Mouse (Mus musculus): ENCODE data around the gene Glrx2. TPM values are rescaled to one million over a fixed set of nuclear protein-coding genes. Genes with fewer than 3 reads are reported as not detected.
A peak's percentile ranks its signal among the peaks of the same experiment; 100 is the strongest.

The Glrx2 gene
- polyA plus RNA-seq, 1 experiment from 2014 or later = 85.2 TPM

DNA sequence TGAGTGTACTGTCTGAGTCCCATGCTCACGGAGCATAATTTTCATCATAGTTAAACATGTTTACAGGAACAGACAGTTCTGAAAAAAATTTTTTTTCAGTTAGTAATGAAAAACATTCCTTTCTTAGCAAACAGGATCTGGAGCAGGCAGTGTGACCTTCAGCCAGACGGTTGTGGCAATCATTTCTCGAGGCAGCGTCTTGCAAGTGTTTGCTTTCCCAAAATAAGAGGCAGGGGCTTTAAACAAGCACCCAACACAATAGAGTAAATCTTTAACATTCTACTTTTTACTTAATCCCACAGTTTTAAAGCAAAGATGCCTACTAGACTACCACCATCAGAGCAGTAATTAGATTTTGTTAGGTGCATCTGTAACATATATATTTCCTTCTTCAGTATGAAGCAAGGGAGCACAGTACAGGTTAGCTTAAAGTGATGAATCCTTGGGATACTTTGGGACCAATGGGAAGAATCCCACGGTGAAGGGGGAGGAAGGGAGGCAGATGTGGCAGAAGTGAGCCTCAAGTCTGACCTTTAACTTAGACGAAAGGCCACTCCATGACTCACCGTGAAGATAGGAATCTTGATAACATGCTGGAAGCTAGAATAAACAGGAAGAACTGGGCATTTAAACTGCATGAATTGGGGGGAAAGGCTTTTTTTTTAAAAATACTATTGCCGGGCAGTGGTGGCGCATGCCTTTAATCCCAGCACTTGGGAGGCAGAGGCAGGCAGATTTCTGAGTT is 11.7 kb downstream of the Glrx2 start:
- WGBS = 61% methylated on average over 9 of the region's 9 CpGs
- no peaks in the 10 kb centered on the region for H3K36me3 ChIP-seq
- H3K27me3 ChIP-seq (ENCODE audit: insufficient read depth, poor library complexity, severe bottlenecking) = no peaks in the 10 kb centered on the region
- H3K27ac ChIP-seq = no peak overlapping the region
- H3K4me3 ChIP-seq = no peak overlapping the region
- DNase-seq (ENCODE audit: low spot score) = no peak
- no peaks in the 10 kb centered on the region; the same call in 1 of the 2 replicates for H3K4me1 ChIP-seq
- H3K9me3 ChIP-seq = no peaks in the 10 kb centered on the region

DNA sequence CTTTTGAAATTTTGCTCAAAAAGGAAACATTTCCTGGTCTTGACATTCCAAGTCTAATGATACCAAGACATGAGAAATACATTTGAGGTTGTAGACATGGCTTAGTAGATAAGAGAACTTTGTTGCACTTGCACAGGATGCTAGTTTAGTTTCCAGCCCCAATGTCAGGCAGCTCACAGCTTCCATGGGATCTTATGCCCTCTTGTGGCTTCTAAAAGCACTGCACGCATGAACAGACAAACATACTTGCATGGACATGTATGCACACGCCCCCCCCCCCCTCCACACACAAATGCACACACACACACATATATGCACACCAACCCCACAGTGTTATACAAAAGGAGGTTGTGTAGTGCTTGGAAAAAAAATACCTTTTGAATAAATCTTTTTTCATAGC is 14.8 kb downstream of the Glrx2 start:
- no peaks in the 10 kb centered on the region for H3K36me3 ChIP-seq
- H3K9me3 ChIP-seq = no peaks in the 10 kb centered on the region
- no peaks in the 10 kb centered on the region for H3K27me3 ChIP-seq (ENCODE audit: insufficient read depth, poor library complexity, severe bottlenecking)
- peak; percentile 31 for DNase-seq (ENCODE audit: low spot score)
- WGBS = 64% methylated on average over 2 of the region's 2 CpGs
- H3K4me1 ChIP-seq = no peaks in the 10 kb centered on the region
- H3K4me3 ChIP-seq = no peak overlapping the region
- no peak overlapping the region for H3K27ac ChIP-seq

DNA sequence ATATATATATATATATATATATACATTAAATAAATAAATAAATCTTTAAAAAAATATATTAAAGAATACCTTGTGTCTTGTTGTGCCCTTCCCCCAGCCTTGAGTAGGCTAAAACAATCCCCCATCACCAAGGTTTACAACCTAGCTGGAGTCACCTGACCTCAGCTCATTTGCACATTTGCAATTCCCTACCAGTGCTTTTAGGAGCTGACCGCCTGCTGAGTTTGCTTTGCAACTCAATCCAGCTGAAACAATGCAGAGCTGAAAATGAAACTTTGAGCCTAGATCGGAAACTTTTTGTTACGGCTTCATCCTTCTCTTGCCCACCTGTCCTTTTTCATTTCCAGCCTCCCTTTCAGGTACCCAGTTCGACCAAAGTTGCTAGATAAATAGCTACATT is 15.6 kb downstream of the Glrx2 start:
- no peaks in the 10 kb centered on the region for H3K36me3 ChIP-seq
- no peaks in the 10 kb centered on the region for H3K27me3 ChIP-seq (ENCODE audit: insufficient read depth, poor library complexity, severe bottlenecking)
- 64% methylated on average over 4 of the region's 4 CpGs for WGBS
- H3K4me3 ChIP-seq = no peak overlapping the region
- no peaks in the 10 kb centered on the region for H3K4me1 ChIP-seq
- no peak for DNase-seq (ENCODE audit: low spot score)
- no peak overlapping the region for H3K27ac ChIP-seq
- no peaks in the 10 kb centered on the region for H3K9me3 ChIP-seq

DNA sequence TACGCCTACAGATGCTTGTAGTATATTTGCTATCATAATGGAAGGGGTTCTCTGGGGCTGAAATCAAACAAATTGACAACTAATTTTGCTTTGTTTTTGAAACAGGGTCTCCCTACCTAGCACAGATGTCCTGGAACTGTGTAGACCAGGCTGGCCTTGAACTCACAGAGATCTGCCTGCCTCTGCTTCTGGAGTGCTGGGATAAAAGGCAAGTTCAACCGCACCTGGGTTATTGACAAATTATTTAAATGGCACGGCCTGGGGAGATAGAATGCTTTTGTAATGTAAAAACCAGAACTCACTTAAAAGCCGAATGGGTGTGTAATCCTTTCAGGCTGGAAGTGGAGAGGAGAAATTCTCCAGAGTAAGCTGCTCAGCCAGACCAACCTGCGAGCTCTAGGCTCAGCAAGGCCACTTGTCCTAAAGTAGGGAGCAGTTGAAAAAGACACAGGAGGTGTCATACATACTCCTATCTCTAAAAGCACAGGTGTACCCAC is 17.8 kb downstream of the Glrx2 start:
- no peak for DNase-seq (ENCODE audit: low spot score)
- 72% methylated on average over 5 of the region's 5 CpGs for WGBS
- Histone ChIP-seq H3K9me3 (no peaks in the 10 kb centered on the region), H3K4me1 (no peaks in the 10 kb centered on the region), H3K4me3 (no peak overlapping the region), H3K36me3 (no peaks in the 10 kb centered on the region), H3K27me3 (ENCODE audit: insufficient read depth, poor library complexity, severe bottlenecking) (no peaks in the 10 kb centered on the region), H3K27ac (no peak overlapping the region)

DNA sequence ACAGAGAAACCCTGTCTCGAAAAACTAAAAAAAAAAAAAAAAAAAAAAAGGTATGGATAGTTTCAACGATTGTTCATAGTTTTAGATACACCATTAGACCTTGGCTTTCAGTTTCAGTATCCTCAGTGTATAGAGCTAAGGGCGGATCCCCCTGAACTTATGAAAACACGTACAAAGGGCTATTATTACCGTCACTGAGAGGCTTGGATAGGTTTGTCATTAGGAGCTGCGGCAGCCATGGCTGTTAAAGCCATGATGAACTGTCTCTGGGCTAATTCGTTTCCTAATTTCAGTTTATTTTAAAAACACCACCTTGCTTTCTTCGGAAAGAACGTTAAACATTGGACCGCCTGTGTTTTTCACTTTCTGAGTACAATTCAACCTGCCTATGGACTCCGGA is 22.7 kb downstream of the Glrx2 start:
- WGBS = 32% methylated on average over 11 of the region's 11 CpGs
- H3K9me3 ChIP-seq = no peaks in the 10 kb centered on the region
- peaks cover 15% of the 10 kb centered on the region; the same call in 1 of the 2 replicates for H3K36me3 ChIP-seq
- DNase-seq (ENCODE audit: low spot score) = no peak
- H3K27ac ChIP-seq = peak overlapping the region; percentile 93
- peak overlapping the region; percentile 76 for H3K4me3 ChIP-seq
- H3K4me1 ChIP-seq = no peaks in the 10 kb centered on the region
- no peaks in the 10 kb centered on the region for H3K27me3 ChIP-seq (ENCODE audit: insufficient read depth, poor library complexity, severe bottlenecking)

DNA sequence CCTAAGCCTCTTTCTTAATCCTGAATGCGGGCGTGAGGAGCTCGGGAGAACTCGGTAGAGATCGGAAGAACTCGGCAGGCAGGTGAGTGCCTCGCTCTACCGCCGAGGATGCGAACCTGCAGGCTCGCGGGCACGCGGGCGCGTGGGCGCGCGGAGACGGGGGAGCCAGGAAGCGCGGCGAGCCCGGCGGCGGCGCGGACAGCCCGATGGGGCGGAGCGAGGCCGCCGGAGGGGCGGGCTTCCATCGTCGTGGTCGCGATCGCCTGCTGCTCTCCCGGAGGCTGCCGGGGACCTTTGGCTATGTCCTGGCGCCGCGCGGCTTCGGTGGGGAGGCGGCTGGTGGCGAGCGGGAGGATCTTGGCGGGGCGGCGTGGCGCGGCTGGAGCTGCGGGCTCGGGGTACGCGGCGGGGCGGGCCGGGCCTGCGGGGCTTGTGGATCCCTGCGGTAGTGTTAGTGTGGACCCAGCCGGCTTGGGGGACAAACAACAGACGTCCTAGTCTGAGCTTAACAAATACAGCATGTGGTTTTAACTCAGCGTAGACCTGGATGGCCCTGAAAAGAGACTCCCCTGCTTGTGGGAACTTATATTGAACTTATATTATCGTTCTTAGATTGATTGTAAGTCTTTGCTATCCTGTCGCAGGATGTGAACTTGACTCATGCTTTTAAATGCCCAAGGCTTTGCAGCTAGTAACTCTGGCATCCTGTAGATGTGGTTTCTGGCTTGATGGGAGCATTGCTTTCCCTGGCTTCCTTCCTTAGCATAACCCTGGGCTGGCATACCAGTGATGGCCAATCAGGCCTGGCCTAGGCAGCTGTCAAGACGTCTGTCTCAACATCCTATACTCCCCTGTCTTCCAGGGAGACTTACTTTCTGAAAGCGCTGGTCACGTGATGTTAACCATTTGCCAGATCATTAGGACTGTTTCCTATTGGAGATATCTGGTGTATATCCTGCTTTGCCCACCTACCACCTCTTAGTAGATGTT is 23.5 kb downstream of the Glrx2 start:
- no peaks in the 10 kb centered on the region for H3K9me3 ChIP-seq
- H3K4me3 ChIP-seq = peak overlapping the region; percentile 76
- no peaks in the 10 kb centered on the region for H3K27me3 ChIP-seq (ENCODE audit: insufficient read depth, poor library complexity, severe bottlenecking)
- under 1% methylated on average over 69 of the region's 71 CpGs for WGBS
- H3K4me1 ChIP-seq = no peaks in the 10 kb centered on the region
- peak; percentile 91 for DNase-seq (ENCODE audit: low spot score)
- H3K36me3 ChIP-seq = peaks cover 18% of the 10 kb centered on the region; the same call in 1 of the 2 replicates
- H3K27ac ChIP-seq = peak overlapping the region; percentile 93

DNA sequence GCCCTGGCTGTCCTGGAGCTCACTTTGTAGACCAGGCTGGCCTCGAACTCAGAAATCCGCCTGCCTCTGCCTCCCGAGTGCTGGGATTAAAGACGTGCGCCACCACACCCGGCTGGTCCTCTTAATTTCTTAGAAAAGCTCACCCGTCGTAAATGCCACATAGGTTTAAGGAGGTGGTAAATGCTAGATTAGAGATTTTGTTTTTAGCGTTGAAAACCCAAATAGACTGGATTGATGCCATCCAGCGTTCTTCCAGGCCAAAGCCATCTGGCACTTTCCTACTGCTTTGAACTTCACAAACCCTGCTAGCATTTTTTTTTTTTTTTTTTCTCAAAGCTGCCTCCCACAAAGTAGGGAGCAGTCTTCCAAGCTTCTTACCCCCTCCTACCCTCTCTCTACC is 24.4 kb downstream of the Glrx2 start:
- 90% methylated on average over 10 of the region's 10 CpGs for WGBS
- no peaks in the 10 kb centered on the region for H3K4me1 ChIP-seq

DNA sequence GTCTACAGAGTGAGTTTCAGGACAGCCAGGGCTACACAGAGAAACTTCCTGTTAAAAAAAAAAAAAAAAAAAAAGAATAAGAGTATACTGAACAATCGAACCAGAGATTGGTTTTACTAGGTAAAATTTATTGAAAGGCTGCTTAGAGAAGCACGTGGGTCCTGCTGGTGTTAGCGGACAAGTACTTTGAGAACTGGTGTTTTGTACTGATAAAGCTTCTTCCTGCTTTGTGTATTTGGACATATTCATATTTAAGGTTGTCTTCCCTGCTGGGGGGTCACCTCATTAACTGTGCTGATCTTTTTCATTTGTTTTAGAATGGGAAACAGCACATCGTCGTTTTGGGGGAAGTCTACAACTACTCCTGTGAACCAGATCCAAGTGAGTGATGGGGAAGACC is 25.2 kb downstream of the Glrx2 start:
- no peak overlapping the region for H3K4me3 ChIP-seq
- no peak overlapping the region for H3K27ac ChIP-seq
- no peaks in the 10 kb centered on the region for H3K9me3 ChIP-seq
- H3K36me3 ChIP-seq = peaks cover 30% of the 10 kb centered on the region
- no peaks in the 10 kb centered on the region for H3K4me1 ChIP-seq
- WGBS = 85% methylated on average over 5 of the region's 5 CpGs
- DNase-seq (ENCODE audit: low spot score) = no peak
- H3K27me3 ChIP-seq (ENCODE audit: insufficient read depth, poor library complexity, severe bottlenecking) = no peaks in the 10 kb centered on the region

More for the DNA sequence above, 24.4 kb downstream of the Glrx2 start:
- H3K4me3 ChIP-seq = no peak overlapping the region
- H3K27me3 ChIP-seq (ENCODE audit: insufficient read depth, poor library complexity, severe bottlenecking) = no peaks in the 10 kb centered on the region
- no peaks in the 10 kb centered on the region for H3K9me3 ChIP-seq
- no peak for DNase-seq (ENCODE audit: low spot score)
- H3K36me3 ChIP-seq = peaks cover 26% of the 10 kb centered on the region
- no peak overlapping the region for H3K27ac ChIP-seq

DNA sequence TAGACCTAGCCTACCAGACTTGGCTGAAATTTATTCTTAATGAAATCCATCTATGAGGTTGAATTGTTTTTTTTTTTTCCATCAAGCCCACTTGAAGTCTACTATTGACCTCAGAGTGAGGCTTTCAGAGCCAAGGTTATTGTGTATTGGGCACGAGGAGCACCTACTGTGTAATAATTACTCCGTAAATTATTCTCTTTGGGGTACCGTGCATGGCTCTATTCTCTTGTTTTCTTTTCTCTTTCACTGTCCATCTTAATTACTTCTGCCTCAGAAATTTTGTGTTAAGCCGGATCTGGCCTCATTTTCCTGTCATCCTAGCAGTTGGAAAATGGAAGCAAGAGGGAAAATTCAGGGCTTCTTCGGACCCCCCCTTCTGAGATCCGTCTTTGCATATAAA is 26.0 kb downstream of the Glrx2 start:
- no peak for DNase-seq (ENCODE audit: low spot score)
- H3K27me3 ChIP-seq (ENCODE audit: insufficient read depth, poor library complexity, severe bottlenecking) = no peaks in the 10 kb centered on the region
- 93% methylated on average over 6 of the region's 6 CpGs for WGBS
- H3K36me3 ChIP-seq = peaks cover 36% of the 10 kb centered on the region
- no peak overlapping the region for H3K27ac ChIP-seq
- H3K4me1 ChIP-seq = no peaks in the 10 kb centered on the region
- no peak overlapping the region for H3K4me3 ChIP-seq
- H3K9me3 ChIP-seq = no peaks in the 10 kb centered on the region

DNA sequence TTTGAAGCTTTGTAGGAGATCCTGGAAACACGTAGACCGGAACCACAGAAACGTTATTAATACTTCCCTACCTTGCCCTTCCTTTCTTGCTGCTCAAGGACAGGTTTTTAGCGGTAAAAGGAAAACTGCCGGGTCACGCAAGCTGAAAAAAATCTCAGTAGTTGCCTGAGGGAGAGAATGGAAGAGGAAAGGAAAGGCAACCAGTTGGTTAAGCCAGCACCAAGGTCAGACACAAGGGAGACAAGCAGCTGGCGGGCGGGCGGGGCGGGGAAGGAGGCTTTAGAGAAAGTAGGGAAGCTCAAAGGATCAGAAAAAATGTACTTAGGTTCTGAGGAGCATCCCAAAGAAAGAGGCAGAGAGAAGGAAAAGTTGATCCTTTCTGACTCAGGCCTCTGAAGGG is 29.7 kb downstream of the Glrx2 start:
- H3K27ac ChIP-seq = no peak overlapping the region
- 85% methylated on average over 10 of the region's 10 CpGs for WGBS
- no peak for DNase-seq (ENCODE audit: low spot score)
- peaks cover 49% of the 10 kb centered on the region for H3K36me3 ChIP-seq
- no peaks in the 10 kb centered on the region for H3K9me3 ChIP-seq
- H3K4me1 ChIP-seq = no peaks in the 10 kb centered on the region
- no peaks in the 10 kb centered on the region for H3K27me3 ChIP-seq (ENCODE audit: insufficient read depth, poor library complexity, severe bottlenecking)
- H3K4me3 ChIP-seq = no peak overlapping the region

DNA sequence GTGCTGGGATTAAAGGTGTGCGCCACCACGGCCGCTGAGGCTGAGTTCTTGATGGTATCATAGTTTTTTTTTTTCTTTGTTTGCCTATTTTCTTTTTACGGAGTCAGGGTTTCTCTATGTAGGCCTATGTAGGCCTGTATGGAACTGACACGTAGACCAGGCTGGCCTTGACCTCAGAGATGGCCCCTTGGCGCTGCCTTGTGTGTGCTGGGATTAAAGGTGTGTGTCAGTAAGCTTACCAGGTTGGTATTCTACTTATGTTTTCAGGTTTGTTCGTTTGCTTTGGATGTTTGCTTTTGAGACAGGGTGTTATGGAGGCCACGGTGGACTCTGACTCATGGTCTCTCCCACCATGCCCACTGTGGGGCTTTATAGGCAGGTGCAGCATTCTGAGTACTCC is 46.0 kb downstream of the Glrx2 start:
- no peak for DNase-seq (ENCODE audit: low spot score)
- Histone ChIP-seq H3K4me1 (no peaks in the 10 kb centered on the region), H3K36me3 (peaks cover 51% of the 10 kb centered on the region), H3K9me3 (no peaks in the 10 kb centered on the region), H3K27me3 (ENCODE audit: insufficient read depth, poor library complexity, severe bottlenecking) (no peaks in the 10 kb centered on the region), H3K27ac (no peak overlapping the region), H3K4me3 (no peak overlapping the region)
- WGBS = 92% methylated on average over 8 of the region's 8 CpGs

DNA sequence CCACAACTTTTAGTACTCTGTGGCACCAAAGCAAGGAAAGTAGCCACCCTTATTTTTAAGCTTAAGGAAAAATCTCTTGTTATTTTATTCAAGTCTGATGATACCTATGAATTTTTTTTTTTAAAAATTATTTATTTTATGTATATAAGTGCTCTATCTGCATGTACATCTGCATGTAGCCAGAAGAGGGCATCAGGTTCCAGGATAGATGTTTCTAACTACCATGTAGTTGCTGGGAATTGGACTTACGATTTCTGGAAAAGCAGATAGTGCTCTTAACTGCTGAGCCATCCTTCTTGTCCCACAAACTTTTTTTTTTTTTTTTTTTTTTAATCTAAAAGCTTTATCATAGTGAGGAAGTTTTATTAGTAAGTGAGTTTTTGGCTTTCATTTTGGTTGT is 48.3 kb downstream of the Glrx2 start:
- DNase-seq (ENCODE audit: low spot score) = no peak
- Histone ChIP-seq H3K9me3 (no peaks in the 10 kb centered on the region), H3K4me1 (no peaks in the 10 kb centered on the region), H3K36me3 (peaks cover 34% of the 10 kb centered on the region), H3K27ac (no peak overlapping the region), H3K27me3 (ENCODE audit: insufficient read depth, poor library complexity, severe bottlenecking) (no peaks in the 10 kb centered on the region), H3K4me3 (no peak overlapping the region)
- WGBS = 73% methylated on average over 1 of the region's 1 CpGs

DNA sequence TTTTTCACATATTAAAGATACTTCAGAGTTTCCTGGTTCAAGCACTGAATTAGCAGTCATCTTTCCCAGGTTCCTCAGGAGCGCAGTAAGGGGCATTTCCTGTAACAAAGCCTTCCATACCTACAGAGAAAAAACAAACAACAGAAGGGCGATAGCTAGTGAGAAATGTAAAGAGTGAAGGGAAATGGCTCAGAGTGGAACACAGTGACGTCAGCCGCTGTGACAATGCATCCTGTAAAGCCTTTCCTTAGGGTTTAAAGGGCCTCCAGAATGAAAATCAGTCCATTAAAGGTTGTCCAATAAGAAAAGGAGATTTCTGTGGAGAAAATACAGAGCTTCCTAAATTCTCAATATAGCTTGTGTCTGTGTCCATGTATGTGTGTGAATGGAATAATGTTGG is 49.7 kb downstream of the Glrx2 start:
- H3K36me3 ChIP-seq = peaks cover 30% of the 10 kb centered on the region
- no peaks in the 10 kb centered on the region for H3K9me3 ChIP-seq
- H3K27me3 ChIP-seq (ENCODE audit: insufficient read depth, poor library complexity, severe bottlenecking) = no peaks in the 10 kb centered on the region
- H3K4me3 ChIP-seq = no peak overlapping the region
- no peak overlapping the region for H3K27ac ChIP-seq
- WGBS = 76% methylated on average over 4 of the region's 4 CpGs
- H3K4me1 ChIP-seq = no peaks in the 10 kb centered on the region
- DNase-seq (ENCODE audit: low spot score) = no peak

Measured in heart, embryonic 10.5 days (tissue).